Mouse (Mus musculus): ENCODE measurements around the gene Tshr. TPM values are rescaled to one million over a fixed set of nuclear protein-coding genes. Genes with fewer than 3 reads are reported as not detected.
A peak's percentile ranks its signal among the peaks of the same experiment; 100 is the strongest.

Tshr gene
- total and polyA plus RNA-seq, 2 experiments from 2014 or later = 1.7 to 2.8 TPM

GRCm38 (mm10) chr12:91401049-91401352 is 16.6 kb downstream of the Tshr start:
- ATAC-seq = no peak; the same call in 1 of the 2 replicates
- Histone ChIP-seq H3K4me2 (ENCODE audit: low read depth) (peak overlapping the region; percentile 84), H3K9ac (peak overlapping the region; percentile 29), H3K9me3 (ENCODE audit: low read length) (no peaks in the 10 kb centered on the region), H3K36me3 (ENCODE audit: insufficient read depth) (no peaks in the 10 kb centered on the region), H3K27ac (ENCODE audit: low read depth, low read length) (no peak overlapping the region), H3K27me3 (ENCODE audit: insufficient read depth, low read length) (peaks cover 7% of the 10 kb centered on the region; the same call in 1 of the 2 replicates), H3K4me3 (ENCODE audit: low read depth, low read length) (peak overlapping the region; percentile 43), H3K4me1 (ENCODE audit: insufficient read depth) (no peaks in the 10 kb centered on the region)
- no peak for DNase-seq
- WGBS = 5% methylated on average over 12 of the region's 12 CpGs
- TF ChIP-seq CTCF (IDR thresholded peaks at IDR 0.05; ENCODE audit: low read depth) = no peak

GRCm38 (mm10) chr12:91410306-91410705 is 25.9 kb downstream of the Tshr start:
- Histone ChIP-seq H3K9ac (no peak overlapping the region), H3K4me2 (ENCODE audit: low read depth) (no peak overlapping the region), H3K4me3 (ENCODE audit: low read depth, low read length) (no peak overlapping the region), H3K27me3 (ENCODE audit: insufficient read depth, low read length) (no peaks in the 10 kb centered on the region), H3K36me3 (ENCODE audit: insufficient read depth) (no peaks in the 10 kb centered on the region), H3K4me1 (ENCODE audit: insufficient read depth) (no peaks in the 10 kb centered on the region), H3K27ac (ENCODE audit: low read depth, low read length) (no peak overlapping the region), H3K9me3 (ENCODE audit: low read length) (no peaks in the 10 kb centered on the region)
- no peak for ATAC-seq
- WGBS = 36% methylated on average over 4 of the region's 4 CpGs
- no peak for TF ChIP-seq CTCF (IDR thresholded peaks at IDR 0.05; ENCODE audit: low read depth)
- DNase-seq = no peak

- ATAC-seq (peak; percentile 58), DNase-seq (peak; percentile 43)
- WGBS = 22% methylated on average over 7 of the region's 7 CpGs
- Histone ChIP-seq H3K27me3 (ENCODE audit: insufficient read depth, low read length) (no peaks in the 10 kb centered on the region), H3K9me3 (ENCODE audit: low read length) (no peaks in the 10 kb centered on the region), H3K4me2 (ENCODE audit: low read depth) (no peak overlapping the region), H3K36me3 (ENCODE audit: insufficient read depth) (no peaks in the 10 kb centered on the region), H3K9ac (no peak overlapping the region), H3K4me1 (ENCODE audit: insufficient read depth) (peaks cover 8% of the 10 kb centered on the region; the same call in 1 of the 2 replicates), H3K27ac (ENCODE audit: low read depth, low read length) (no peak overlapping the region; the same call in 1 of the 2 replicates), H3K4me3 (ENCODE audit: low read depth, low read length) (no peak overlapping the region)
- no peak for TF ChIP-seq CTCF (IDR thresholded peaks at IDR 0.05; ENCODE audit: low read depth)
Observed at GRCm38 (mm10) chr12:91412461-91413182, 28.3 kb downstream of the Tshr start.

- Histone ChIP-seq H3K4me1 (ENCODE audit: insufficient read depth) (peaks cover 8% of the 10 kb centered on the region; the same call in 1 of the 2 replicates), H3K36me3 (ENCODE audit: insufficient read depth) (no peaks in the 10 kb centered on the region), H3K9me3 (ENCODE audit: low read length) (no peaks in the 10 kb centered on the region), H3K27ac (ENCODE audit: low read depth, low read length) (no peak overlapping the region), H3K4me3 (ENCODE audit: low read depth, low read length) (no peak overlapping the region), H3K9ac (no peak overlapping the region), H3K27me3 (ENCODE audit: insufficient read depth, low read length) (no peaks in the 10 kb centered on the region), H3K4me2 (ENCODE audit: low read depth) (no peak overlapping the region)
- peak; percentile 24; the same call in 1 of the 2 replicates for TF ChIP-seq CTCF (IDR thresholded peaks at IDR 0.05; ENCODE audit: low read depth)
- DNase-seq = no peak
- WGBS = 63% methylated on average over 6 of the region's 6 CpGs
- ATAC-seq = no peak
Observed at GRCm38 (mm10) chr12:91415112-91415511, 30.7 kb downstream of the Tshr start.

GRCm38 (mm10) chr12:91416828-91417227 is 32.5 kb downstream of the Tshr start:
- Histone ChIP-seq H3K27ac (ENCODE audit: low read depth, low read length) (no peak overlapping the region), H3K9me3 (ENCODE audit: low read length) (no peaks in the 10 kb centered on the region), H3K4me1 (ENCODE audit: insufficient read depth) (peaks cover 8% of the 10 kb centered on the region; the same call in 1 of the 2 replicates), H3K4me2 (ENCODE audit: low read depth) (no peak overlapping the region), H3K27me3 (ENCODE audit: insufficient read depth, low read length) (no peaks in the 10 kb centered on the region), H3K36me3 (ENCODE audit: insufficient read depth) (no peaks in the 10 kb centered on the region), H3K9ac (no peak overlapping the region), H3K4me3 (ENCODE audit: low read depth, low read length) (no peak overlapping the region)
- ATAC-seq = peak; percentile 47; the same call in 1 of the 2 replicates
- WGBS = 43% methylated on average over 7 of the region's 7 CpGs
- peak; percentile 33 for DNase-seq
- TF ChIP-seq CTCF (IDR thresholded peaks at IDR 0.05; ENCODE audit: low read depth) = no peak

- Histone ChIP-seq H3K9ac (no peak overlapping the region), H3K27ac (ENCODE audit: low read depth, low read length) (no peak overlapping the region), H3K4me3 (ENCODE audit: low read depth, low read length) (no peak overlapping the region), H3K4me1 (ENCODE audit: insufficient read depth) (peaks cover 8% of the 10 kb centered on the region; the same call in 1 of the 2 replicates), H3K36me3 (ENCODE audit: insufficient read depth) (no peaks in the 10 kb centered on the region), H3K27me3 (ENCODE audit: insufficient read depth, low read length) (no peaks in the 10 kb centered on the region), H3K9me3 (ENCODE audit: low read length) (no peaks in the 10 kb centered on the region), H3K4me2 (ENCODE audit: low read depth) (no peak overlapping the region)
- peak; percentile 49 for DNase-seq
- no peak for ATAC-seq
- TF ChIP-seq CTCF (IDR thresholded peaks at IDR 0.05; ENCODE audit: low read depth) = peak; percentile 63
- WGBS = 50% methylated on average over 7 of the region's 7 CpGs
Observed at GRCm38 (mm10) chr12:91418791-91419190, 34.4 kb downstream of the Tshr start.

GRCm38 (mm10) chr12:91421272-91421671 is 36.9 kb downstream of the Tshr start:
- no peak for ATAC-seq
- Histone ChIP-seq H3K4me3 (ENCODE audit: low read depth, low read length) (no peak overlapping the region), H3K27me3 (ENCODE audit: insufficient read depth, low read length) (no peaks in the 10 kb centered on the region), H3K4me1 (ENCODE audit: insufficient read depth) (peaks cover 8% of the 10 kb centered on the region; the same call in 1 of the 2 replicates), H3K27ac (ENCODE audit: low read depth, low read length) (no peak overlapping the region), H3K9ac (no peak overlapping the region), H3K36me3 (ENCODE audit: insufficient read depth) (no peaks in the 10 kb centered on the region), H3K9me3 (ENCODE audit: low read length) (no peaks in the 10 kb centered on the region), H3K4me2 (ENCODE audit: low read depth) (no peak overlapping the region)
- no peak for TF ChIP-seq CTCF (IDR thresholded peaks at IDR 0.05; ENCODE audit: low read depth)
- WGBS = 43% methylated on average over 9 of the region's 9 CpGs
- DNase-seq = no peak

Measured in forebrain, postnatal 0 days (tissue).